Mouse (Mus musculus) kidney, embryonic 16.5 days (tissue): ENCODE measurements around the gene Arpc4. TPM values are rescaled to one million over a fixed set of nuclear protein-coding genes. Genes with fewer than 3 reads are reported as not detected.

Source experiments
- ATAC-seq: fragments of 200-750 bp; cut with Nextera tagmentation; 2 replicates; pipeline ENCODE4 v1.8.0; 2017; ENCODE audit warnings: moderate TSS enrichment; ENCODE audit not compliant: low FRiP score, low TSS enrichment
- H3K27ac ChIP-seq: fragments of 300-500 bp; sonication (generic); 2 replicates; pipeline ENCODE4 v1.5.1; 2014; ENCODE audit warnings: low read length
- H3K27me3 ChIP-seq: fragments of 300-500 bp; sonication (generic); 2 replicates; pipeline ENCODE4 v1.6.1; 2014; ENCODE audit warnings: low read length, control low read depth, mixed read lengths; ENCODE audit not compliant: insufficient read depth
- H3K36me3 ChIP-seq: fragments of 300-500 bp; sonication (generic); 2 replicates; pipeline ENCODE4 v1.6.1; 2014; ENCODE audit warnings: low read length, control low read depth, mixed read lengths; ENCODE audit not compliant: insufficient read depth
- H3K4me1 ChIP-seq: fragments of 300-500 bp; sonication (generic); 2 replicates; pipeline ENCODE4 v1.6.1; 2014; ENCODE audit warnings: low read length, control low read depth, mixed read lengths; ENCODE audit not compliant: insufficient read depth
- H3K4me2 ChIP-seq: fragments of 300-500 bp; sonication (generic); replicated peaks from 2 replicates; pipeline ENCODE4 v1.6.1; 2014; ENCODE audit warnings: low read depth, low read length
- H3K4me3 ChIP-seq: fragments of 300-500 bp; sonication (generic); 2 replicates; pipeline ENCODE4 v1.5.1; 2014; ENCODE audit warnings: mild to moderate bottlenecking, low read length
- H3K9ac ChIP-seq: fragments of 300-500 bp; sonication (generic); replicated peaks from 2 replicates; pipeline ENCODE4 v1.6.1; 2014; ENCODE audit warnings: low read length
- H3K9me3 ChIP-seq: fragments of 300-500 bp; sonication (generic); 2 replicates; pipeline ENCODE4 v1.6.1; 2016; ENCODE audit warnings: low read length, control low read depth
- WGBS: fragments of 180-500 bp; shearing (Covaris S2); extraction: QIAGEN DNeasy Blood & Tissue Kit; methylation state at CpG from one replicate; pipeline ENCODE4 v1.1.7; 2014; 5-methylcytosine and 5-hydroxymethylcytosine counted together
- polyA plus RNA-seq: library from polyadenylated mRNA; unstranded; fragments of >200 nt; fragmentation: Nextera tagmentation; extraction: Ambion mirVana; gene quantifications from 2 replicates; pipeline ENCODE4 v1.2.1, GENCODE M21; 2015

Arpc4 gene
- polyA plus RNA-seq, 1 experiment from 2014 or later: 410 TPM

GRCm38 (mm10) chr6:113419199-113419587 is 41.3 kb downstream of the Arpc4 start, which contains the start of gene Rpusd3:
Gene Rpusd3, minus strand, starts transcription at chr6:113419340.
- H3K36me3 ChIP-seq: peaks cover 14% of the 10 kb centered on the region
- ATAC-seq: peak; percentile 97
- H3K27ac ChIP-seq: peak within 1 kb of the TSS; percentile 70
- peaks cover 14% of the 10 kb centered on the region for H3K4me1 ChIP-seq
- H3K27me3 ChIP-seq: no peaks in the 10 kb centered on the region
- H3K9me3 ChIP-seq: no peaks in the 10 kb centered on the region
- peak within 1 kb of the TSS; percentile 81 for H3K9ac ChIP-seq
- WGBS: under 1% methylated on average over 25 of the region's 25 CpGs
- H3K4me3 ChIP-seq: peak within 1 kb of the TSS; percentile 65
- H3K4me2 ChIP-seq: peak within 1 kb of the TSS; percentile 63

GRCm38 (mm10) chr6:113423000-113423399 is 45.1 kb downstream of the Arpc4 start:
- Histone ChIP-seq H3K27me3 (no peaks in the 10 kb centered on the region), H3K4me1 (peaks cover 10% of the 10 kb centered on the region), H3K27ac (no peak overlapping the region), H3K9me3 (peaks cover 4% of the 10 kb centered on the region; the same call in 1 of the 2 replicates), H3K4me3 (no peak overlapping the region), H3K4me2 (no peak overlapping the region), H3K36me3 (no peaks in the 10 kb centered on the region), H3K9ac (no peak overlapping the region)
- WGBS: 73% methylated on average over 4 of the region's 4 CpGs
- ATAC-seq: no peak

- ATAC-seq: no peak
Observed at GRCm38 (mm10) chr6:113424187-113424586, 46.3 kb downstream of the Arpc4 start.

GRCm38 (mm10) chr6:113426696-113427095 is 48.8 kb downstream of the Arpc4 start:
- no peaks in the 10 kb centered on the region for H3K36me3 ChIP-seq
- whole genome bisulfite sequencing: 93% methylated on average over 4 of the region's 4 CpGs
- H3K9me3 ChIP-seq: peaks cover 4% of the 10 kb centered on the region; the same call in 1 of the 2 replicates
- no peaks in the 10 kb centered on the region for H3K27me3 ChIP-seq
- ATAC-seq: no peak
- H3K27ac ChIP-seq: no peak overlapping the region
- H3K4me2 ChIP-seq: no peak overlapping the region
- no peaks in the 10 kb centered on the region for H3K4me1 ChIP-seq
- H3K9ac ChIP-seq: no peak overlapping the region
- no peak overlapping the region for H3K4me3 ChIP-seq

More at GRCm38 (mm10) chr6:113424187-113424586, 46.3 kb downstream of the Arpc4 start:
- Histone ChIP-seq H3K4me3 (no peak overlapping the region), H3K4me1 (0 out of 2 replicates have a peak, but pooled peaks cover 3% of the 10 kb centered on the region), H3K27me3 (no peaks in the 10 kb centered on the region), H3K9ac (no peak overlapping the region), H3K9me3 (peaks cover 4% of the 10 kb centered on the region; the same call in 1 of the 2 replicates), H3K4me2 (no peak overlapping the region), H3K27ac (no peak overlapping the region), H3K36me3 (no peaks in the 10 kb centered on the region)
- 81% methylated on average over 7 of the region's 7 CpGs for WGBS

GRCm38 (mm10) chr6:113427397-113427796 is 49.5 kb downstream of the Arpc4 start:
- Histone ChIP-seq H3K36me3 (no peaks in the 10 kb centered on the region), H3K4me1 (no peaks in the 10 kb centered on the region), H3K27ac (no peak overlapping the region), H3K27me3 (no peaks in the 10 kb centered on the region), H3K9ac (no peak overlapping the region), H3K9me3 (peaks cover 4% of the 10 kb centered on the region; the same call in 1 of the 2 replicates), H3K4me3 (no peak overlapping the region), H3K4me2 (no peak overlapping the region)
- no peak for ATAC-seq
- 57% methylated on average over 3 of the region's 3 CpGs for whole genome bisulfite sequencing

GRCm38 (mm10) chr6:113428006-113428405 is 50.1 kb downstream of the Arpc4 start:
- Histone ChIP-seq H3K4me3 (no peak overlapping the region), H3K4me2 (no peak overlapping the region), H3K9ac (no peak overlapping the region), H3K9me3 (peaks cover 4% of the 10 kb centered on the region; the same call in 1 of the 2 replicates), H3K4me1 (no peaks in the 10 kb centered on the region), H3K36me3 (no peaks in the 10 kb centered on the region), H3K27me3 (no peaks in the 10 kb centered on the region), H3K27ac (no peak overlapping the region)
- ATAC-seq: no peak
- WGBS: 84% methylated on average over 16 of the region's 16 CpGs

GRCm38 (mm10) chr6:113429965-113430364 is 52.0 kb downstream of the Arpc4 start:
- Histone ChIP-seq H3K4me3 (no peak overlapping the region), H3K27ac (no peak overlapping the region), H3K36me3 (no peaks in the 10 kb centered on the region), H3K4me1 (no peaks in the 10 kb centered on the region), H3K9me3 (peaks cover 4% of the 10 kb centered on the region; the same call in 1 of the 2 replicates), H3K9ac (no peak overlapping the region), H3K27me3 (no peaks in the 10 kb centered on the region), H3K4me2 (no peak overlapping the region)
- 76% methylated on average over 3 of the region's 3 CpGs for WGBS
- ATAC-seq: no peak

- no peak overlapping the region for H3K27ac ChIP-seq
- no peak overlapping the region for H3K9ac ChIP-seq
- no peaks in the 10 kb centered on the region for H3K4me1 ChIP-seq
- no peaks in the 10 kb centered on the region for H3K36me3 ChIP-seq
- peaks cover 4% of the 10 kb centered on the region; the same call in 1 of the 2 replicates for H3K9me3 ChIP-seq
- H3K4me2 ChIP-seq: no peak overlapping the region
- H3K4me3 ChIP-seq: no peak overlapping the region
- 47% methylated on average over 3 of the region's 3 CpGs for WGBS
- H3K27me3 ChIP-seq: no peaks in the 10 kb centered on the region
- ATAC-seq: no peak
Observed at GRCm38 (mm10) chr6:113430846-113431245, 52.9 kb downstream of the Arpc4 start.

GRCm38 (mm10) chr6:113431801-113432200 is 53.9 kb downstream of the Arpc4 start:
- Histone ChIP-seq H3K9ac (no peak overlapping the region), H3K27me3 (no peaks in the 10 kb centered on the region), H3K27ac (no peak overlapping the region), H3K4me2 (no peak overlapping the region), H3K9me3 (peaks cover 4% of the 10 kb centered on the region; the same call in 1 of the 2 replicates), H3K4me1 (no peaks in the 10 kb centered on the region), H3K4me3 (no peak overlapping the region), H3K36me3 (no peaks in the 10 kb centered on the region)
- whole genome bisulfite sequencing: 46% methylated on average over 3 of the region's 3 CpGs
- no peak for ATAC-seq

- H3K36me3 ChIP-seq: no peaks in the 10 kb centered on the region
- H3K4me2 ChIP-seq: no peak overlapping the region
- no peak for ATAC-seq
- 64% methylated on average over 3 of the region's 3 CpGs for WGBS
- no peaks in the 10 kb centered on the region for H3K4me1 ChIP-seq
- H3K27me3 ChIP-seq: no peaks in the 10 kb centered on the region
- H3K4me3 ChIP-seq: no peak overlapping the region
- H3K9ac ChIP-seq: no peak overlapping the region
- H3K27ac ChIP-seq: no peak overlapping the region
- H3K9me3 ChIP-seq: no peaks in the 10 kb centered on the region
Observed at GRCm38 (mm10) chr6:113433661-113434060, 55.7 kb downstream of the Arpc4 start.
